Mouse (Mus musculus): Measurements from ENCODE around the gene Serping1.

The Serping1 gene

DNA sequence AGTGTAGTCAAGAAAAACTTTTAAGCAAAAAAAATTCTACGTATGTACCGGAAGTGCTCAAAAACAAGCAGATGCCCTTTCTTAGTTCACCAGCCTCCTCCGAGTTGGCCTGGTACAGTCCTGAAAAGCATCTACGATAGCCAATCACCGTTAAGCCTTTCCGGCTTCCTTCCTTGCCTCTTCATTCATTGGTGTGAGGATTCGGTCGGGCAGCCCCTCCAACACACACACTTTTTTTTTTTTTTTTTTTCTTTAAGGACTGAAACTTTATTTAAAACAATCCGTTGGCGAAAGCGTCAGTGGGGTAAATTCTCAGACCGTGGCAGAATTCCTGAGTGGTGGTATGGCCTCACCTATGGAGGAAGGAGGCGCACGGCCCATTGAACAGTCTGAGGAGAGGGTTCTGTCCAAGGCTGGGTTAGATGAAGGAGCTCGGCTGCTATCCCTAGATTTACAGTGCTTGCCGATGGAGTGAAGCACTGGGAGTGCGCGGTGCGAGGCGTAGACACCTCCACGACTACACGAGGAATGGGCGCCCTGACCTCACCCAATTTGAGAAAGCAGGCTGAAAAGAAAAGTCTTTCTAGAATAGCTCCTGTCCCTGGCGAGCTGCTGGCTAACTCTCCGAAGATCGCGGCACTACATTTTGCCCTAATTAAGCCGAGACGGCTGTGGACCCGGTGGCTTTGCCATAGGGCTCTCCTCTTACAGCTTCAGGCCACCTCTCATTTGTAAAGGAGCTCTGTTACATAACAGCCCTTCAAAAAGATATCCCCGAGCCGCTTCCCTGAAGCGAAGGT, 59.5 kb downstream of the Serping1 start:
- DNase-seq (ENCODE audit: low read depth, low spot score), result peak; percentile 100
